Mouse (Mus musculus) lung, adult 2 months (tissue): ENCODE measurements at regions not wholly inside any gene's neighbourhood (a gene's known extent, or its start where the extent isn't known, plus 50 kb on each side); places are given as distances from the start of the nearest gene placed in this dataset.

Source experiments
- CTCF ChIP-seq: fragments of 200-500 bp; IDR thresholded peaks from 2 replicates; pipeline ENCODE4 v1.5.1; 2011; ENCODE audit warnings: mild to moderate bottlenecking, low read length, control low read depth; ENCODE audit not compliant: insufficient read depth
- POLR2A ChIP-seq: fragments of 200-500 bp; IDR thresholded peaks from 2 replicates; pipeline ENCODE4 v1.6.1; 2011; ENCODE audit warnings: low read depth, mild to moderate bottlenecking, control low read depth, low read length, borderline replicate concordance; ENCODE audit errors: extremely low read depth

DNA sequence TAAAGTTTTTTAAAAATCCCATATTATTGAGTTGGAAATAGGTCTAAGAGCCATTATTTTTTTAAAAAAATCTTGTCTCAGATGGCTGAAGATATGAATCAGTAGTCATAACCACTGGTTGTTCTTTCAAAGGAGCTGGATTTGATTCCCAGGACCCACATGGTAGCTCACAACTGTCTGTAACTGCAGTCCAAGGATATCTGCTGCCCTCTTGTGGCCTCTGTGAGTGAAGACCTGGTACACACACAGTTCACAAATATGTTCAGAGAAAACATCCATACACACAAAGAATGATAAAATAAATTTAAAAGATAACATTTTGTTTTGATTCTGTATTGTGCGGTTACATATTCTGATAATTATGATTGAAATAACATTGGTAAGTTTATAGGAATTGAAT lies 263.2 kb upstream of the Zwint start:
- TF ChIP-seq POLR2A (no peak), CTCF (no peak)
